Mouse (Mus musculus) ES-Bruce4 (cell line): ENCODE results near the gene Gm572. TPM values are rescaled to one million over a fixed set of nuclear protein-coding genes. Genes with fewer than 3 reads are reported as not detected.

Experiments
- H3K27ac ChIP-seq: 2 replicates; pipeline ENCODE4 v1.5.1; 2012; ENCODE audit warnings: low read length, inconsistent platforms; ENCODE audit not compliant: insufficient read depth
- H3K27me3 ChIP-seq: 2 replicates; pipeline ENCODE4 v1.6.1; 2012; ENCODE audit warnings: mild to moderate bottlenecking, low read length, inconsistent platforms; ENCODE audit not compliant: control insufficient read depth, poor library complexity, insufficient read depth, severe bottlenecking
- H3K36me3 ChIP-seq: 2 replicates; pipeline ENCODE4 v1.6.1; 2012; ENCODE audit warnings: inconsistent platforms, mild to moderate bottlenecking, low read length, moderate library complexity; ENCODE audit not compliant: control insufficient read depth, poor library complexity, insufficient read depth, severe bottlenecking
- H3K4me1 ChIP-seq: one replicate; pipeline ENCODE4 v1.8.1; 2011; ENCODE audit warnings: low read length; ENCODE audit not compliant: control insufficient read depth, insufficient read depth
- H3K4me3 ChIP-seq: 2 replicates; pipeline ENCODE4 v1.5.1; 2011; ENCODE audit warnings: low read depth, mild to moderate bottlenecking, low read length
- H3K9ac ChIP-seq: 2 replicates; pipeline ENCODE4 v1.6.1; 2012; ENCODE audit warnings: low read depth, mild to moderate bottlenecking, inconsistent platforms; ENCODE audit not compliant: poor library complexity, severe bottlenecking
- H3K9me3 ChIP-seq: replicated peaks from 2 replicates; pipeline ENCODE4 v1.6.1; 2012; ENCODE audit warnings: mild to moderate bottlenecking, low read length, inconsistent platforms; ENCODE audit not compliant: control insufficient read depth, poor library complexity, insufficient read depth, severe bottlenecking
- CTCF ChIP-seq: IDR thresholded peaks from one replicate; pipeline ENCODE4 v1.8.1; 2011; ENCODE audit warnings: low read depth, low read length
- EP300 ChIP-seq: IDR thresholded peaks from 2 replicates; pipeline ENCODE4 v1.6.1; 2011; ENCODE audit warnings: low read depth, low read length; ENCODE audit not compliant: insufficient read depth
- POLR2A ChIP-seq: IDR thresholded peaks from one replicate; pipeline ENCODE4 v1.8.1; 2011; ENCODE audit warnings: low read length; ENCODE audit not compliant: insufficient read depth
- polyA plus RNA-seq: library from polyadenylated mRNA; stranded (reverse); fragments of >200 nt; gene quantifications from 2 replicates; pipeline ENCODE4 v1.2.4, GENCODE M21; 2011; ENCODE audit warnings: low read depth; ENCODE audit not compliant: missing spikeins, insufficient read depth, insufficient read length

Gene Gm572
- polyA plus RNA-seq, 1 experiment, result not detected

- Histone ChIP-seq H3K27ac (no peak overlapping the region; the same call in 1 of the 2 replicates), H3K9me3 (no peaks in the 10 kb centered on the region), H3K36me3 (peaks cover 89% of the 10 kb centered on the region), H3K4me1 (no peaks in the 10 kb centered on the region), H3K27me3 (no peaks in the 10 kb centered on the region), H3K4me3 (no peak overlapping the region), H3K9ac (no peak overlapping the region)
- no peak for TF ChIP-seq POLR2A
- TF ChIP-seq EP300, result no peak
- no peak for TF ChIP-seq CTCF
These were observed 22.4 kb upstream of the Gm572 start for GRCm38 (mm10) chr4:148620718-148621117.

GRCm38 (mm10) chr4:148622485-148622884, 20.6 kb upstream of the Gm572 start:
- peaks cover 73% of the 10 kb centered on the region for H3K36me3 ChIP-seq
- H3K27me3 ChIP-seq, result no peaks in the 10 kb centered on the region
- H3K27ac ChIP-seq, result no peak overlapping the region
- H3K9ac ChIP-seq, result no peak overlapping the region
- no peak for TF ChIP-seq POLR2A
- TF ChIP-seq CTCF, result no peak
- no peak for TF ChIP-seq EP300
- no peak overlapping the region; the same call in 1 of the 2 replicates for H3K4me3 ChIP-seq
- H3K9me3 ChIP-seq, result no peaks in the 10 kb centered on the region
- no peaks in the 10 kb centered on the region for H3K4me1 ChIP-seq

GRCm38 (mm10) chr4:148623609-148624008, 19.5 kb upstream of the Gm572 start:
- Histone ChIP-seq H3K9me3 (no peaks in the 10 kb centered on the region), H3K27me3 (no peaks in the 10 kb centered on the region), H3K9ac (peak overlapping the region; percentile 99), H3K36me3 (peaks cover 66% of the 10 kb centered on the region), H3K27ac (0 out of 2 replicates have a peak overlapping the region, but pooled peaks have one; percentile 16), H3K4me1 (no peaks in the 10 kb centered on the region), H3K4me3 (peak overlapping the region; percentile 63)
- TF ChIP-seq EP300 (no peak), CTCF (no peak), POLR2A (no peak)

DNA sequence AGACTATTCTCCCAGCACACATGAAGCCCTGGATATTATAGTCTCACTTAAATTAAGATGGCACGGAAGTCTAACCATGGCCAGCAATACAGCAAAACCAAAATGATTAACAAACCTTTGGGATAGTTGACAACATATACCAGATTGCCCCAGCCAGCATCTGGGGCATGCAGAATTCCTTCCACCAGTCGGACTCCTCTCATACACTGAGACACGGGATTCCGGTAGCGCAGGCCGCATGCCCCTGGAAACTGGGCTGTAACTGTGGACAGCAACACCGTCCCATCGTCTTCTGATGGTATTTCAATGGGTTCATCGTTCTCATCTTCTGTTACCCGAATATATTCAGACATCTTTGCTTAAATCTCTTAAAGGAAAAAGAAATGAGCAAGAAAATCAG, 18.1 kb upstream of the Gm572 start:
- Histone ChIP-seq H3K27me3 (no peaks in the 10 kb centered on the region), H3K9me3 (no peaks in the 10 kb centered on the region), H3K27ac (no peak overlapping the region), H3K4me1 (peaks cover 2% of the 10 kb centered on the region), H3K36me3 (peaks cover 52% of the 10 kb centered on the region), H3K9ac (peak overlapping the region; percentile 99), H3K4me3 (peak overlapping the region; percentile 87)
- TF ChIP-seq EP300, result no peak
- TF ChIP-seq POLR2A, result no peak
- no peak for TF ChIP-seq CTCF

DNA sequence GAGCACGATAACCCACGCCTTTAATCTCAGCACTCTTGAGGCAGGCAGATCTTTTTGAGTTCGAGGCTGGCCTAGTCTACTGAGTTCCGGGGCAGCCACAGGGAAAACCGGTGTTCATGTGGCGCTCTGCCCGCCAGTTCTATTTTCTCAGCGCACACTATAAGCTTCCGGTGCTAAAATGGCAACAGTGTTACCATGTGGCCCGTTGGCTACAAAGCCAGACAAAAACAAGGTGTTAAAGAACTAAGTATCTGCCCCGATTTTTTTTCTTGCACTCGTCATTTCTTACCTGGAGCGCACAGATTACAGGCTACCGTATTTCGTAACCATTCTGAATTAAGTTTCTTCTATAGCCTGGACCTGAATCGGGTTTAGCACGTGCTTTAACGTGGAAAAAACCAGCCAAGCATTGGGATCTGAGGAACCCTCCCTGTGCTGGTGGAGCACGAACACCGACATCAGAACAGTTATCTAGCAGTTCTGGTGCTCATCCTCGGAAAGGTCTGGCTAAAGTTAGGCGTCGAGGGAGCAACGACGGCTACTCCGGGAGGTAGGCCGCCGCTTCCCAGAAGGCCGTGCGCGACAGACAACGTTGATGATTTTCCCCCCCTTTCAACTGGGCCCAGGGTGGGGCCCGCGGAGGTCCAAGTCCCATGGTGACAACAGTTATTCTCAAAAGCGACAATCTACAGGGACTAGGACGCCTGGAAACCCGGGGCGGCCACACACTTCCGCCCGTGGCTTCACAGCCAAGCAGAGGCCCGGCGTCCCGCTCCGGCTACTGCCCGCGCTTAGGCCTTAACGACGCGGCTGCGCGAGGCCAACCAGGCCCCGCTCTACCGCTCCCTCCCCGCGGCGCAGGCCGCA, 17.1 kb upstream of the Gm572 start:
- Histone ChIP-seq H3K4me3 (peak overlapping the region; percentile 99), H3K4me1 (peaks cover 2% of the 10 kb centered on the region), H3K27me3 (no peaks in the 10 kb centered on the region), H3K9me3 (no peaks in the 10 kb centered on the region), H3K9ac (peak overlapping the region; percentile 99), H3K36me3 (peaks cover 42% of the 10 kb centered on the region), H3K27ac (peak overlapping the region; percentile 71)
- TF ChIP-seq CTCF, result no peak
- no peak for TF ChIP-seq POLR2A
- no peak for TF ChIP-seq EP300

GRCm38 (mm10) chr4:148626623-148627185, 16.4 kb upstream of the Gm572 start, which contains the start of gene Tardbp:
TSS of gene Tardbp (minus strand) at chr4:148627019.
- peak within 1 kb of the TSS; percentile 94 for H3K27ac ChIP-seq
- peaks cover 35% of the 10 kb centered on the region for H3K36me3 ChIP-seq
- peak within 1 kb of the TSS; percentile 99 for H3K9ac ChIP-seq
- TF ChIP-seq CTCF (no peak), POLR2A (peak; percentile 74), EP300 (no peak)
- H3K9me3 ChIP-seq, result no peaks in the 10 kb centered on the region
- H3K4me3 ChIP-seq, result peak within 1 kb of the TSS; percentile 99
- H3K4me1 ChIP-seq, result peaks cover 2% of the 10 kb centered on the region
- H3K27me3 ChIP-seq, result no peaks in the 10 kb centered on the region
